ENCODE assay signal across 7 mouse cellular contexts in genomic region chr2:168117147-168117546, GRCm38 (mm10). TPM values are rescaled to one million over a fixed set of nuclear protein-coding genes. Genes with fewer than 3 reads are reported as not detected.
A peak's percentile ranks its signal among the peaks of the same experiment; 100 is the strongest.
DNase-seq lines count a peak whose midpoint lies in the region; ATAC-seq and TF ChIP-seq lines count a peak whose summit lies in the region.

No protein-coding gene starts in this region.

- WGBS in bone marrow, adult 2 months: under 1% methylated on average over 37 of the region's 37 CpGs
- under 1% methylated on average over 37 of the region's 37 CpGs for WGBS in embryonic facial prominence, embryonic 15.5 days
- WGBS in hindbrain, embryonic 10.5 days: under 1% methylated on average over 37 of the region's 37 CpGs

- H3K9me3 ChIP-seq in ES-Bruce4 (replicated peaks; ENCODE audit: control insufficient read depth, insufficient read depth, low read length, poor library complexity, severe bottlenecking): peaks cover 2% of the 10 kb centered on the region; the same call in 1 of the 2 replicates
- H3K9me3 ChIP-seq in embryonic facial prominence, embryonic 15.5 days (replicated peaks): no peaks in the 10 kb centered on the region
- H3K9me3 ChIP-seq in hindbrain, embryonic 10.5 days: no peaks in the 10 kb centered on the region

- TF ChIP-seq EP300 in ES-Bruce4 (IDR thresholded peaks at IDR 0.05; ENCODE audit: insufficient read depth, low read depth, low read length): 0 out of 2 replicates have a peak, but pooled peaks have one; percentile 15

- H3K4me1 ChIP-seq in ES-Bruce4 (ENCODE audit: control insufficient read depth, insufficient read depth, low read length): peaks cover 15% of the 10 kb centered on the region
- no peaks in the 10 kb centered on the region for H3K4me1 ChIP-seq in bone marrow, adult 2 months (ENCODE audit: control insufficient read depth, insufficient read depth, low read length)
- H3K4me1 ChIP-seq in embryonic facial prominence, embryonic 15.5 days: peaks cover 34% of the 10 kb centered on the region
- peaks cover 41% of the 10 kb centered on the region for H3K4me1 ChIP-seq in hindbrain, embryonic 10.5 days (replicated peaks)

- peak overlapping the region; percentile 94 for H3K4me3 ChIP-seq in ES-Bruce4 (ENCODE audit: low read depth, low read length)
- H3K4me3 ChIP-seq in bone marrow, adult 2 months (replicated peaks; ENCODE audit: control insufficient read depth, low read depth, low read length): peak overlapping the region; percentile 57
- peak overlapping the region; percentile 39 for H3K4me3 ChIP-seq in embryonic facial prominence, embryonic 15.5 days (replicated peaks)
- H3K4me3 ChIP-seq in hindbrain, embryonic 10.5 days: peak overlapping the region; percentile 56

- TF ChIP-seq POLR2A in ES-Bruce4 (IDR thresholded peaks at IDR 0.05; ENCODE audit: insufficient read depth, low read length): no peak
- TF ChIP-seq POLR2A in bone marrow, adult 2 months (IDR thresholded peaks at IDR 0.05; ENCODE audit: borderline replicate concordance, control insufficient read depth, low read depth, low read length): no peak

- no peak for ATAC-seq in embryonic facial prominence, embryonic 15.5 days (ENCODE audit: insufficient number of reproducible peaks, low FRiP score, low TSS enrichment, low read depth)

- DNase-seq in hindbrain, embryonic 10.5 days (ENCODE audit: low spot score): peak; percentile 83
- peak; percentile 64 to 71 for DNase-seq in left cerebral cortex, adult 18-20 months (ENCODE audit: low spot score in 2 of 2)
- DNase-seq in lung, postnatal 4 days: peak; percentile 74 to 75
- peak; percentile 75 for DNase-seq in right cerebral cortex, postnatal 25 days

- peak overlapping the region; percentile 65 for H3K4me2 ChIP-seq in embryonic facial prominence, embryonic 15.5 days (replicated peaks)

- no peaks in the 10 kb centered on the region for H3K36me3 ChIP-seq in ES-Bruce4 (ENCODE audit: control insufficient read depth, insufficient read depth, low read length, poor library complexity, severe bottlenecking)
- H3K36me3 ChIP-seq in embryonic facial prominence, embryonic 15.5 days: no peaks in the 10 kb centered on the region
- H3K36me3 ChIP-seq in hindbrain, embryonic 10.5 days: no peaks in the 10 kb centered on the region

- H3K9ac ChIP-seq in ES-Bruce4 (ENCODE audit: low read depth, poor library complexity, severe bottlenecking): peak overlapping the region; percentile 53
- peak overlapping the region; percentile 2; the same call in 1 of the 2 replicates for H3K9ac ChIP-seq in embryonic facial prominence, embryonic 15.5 days

- no peak overlapping the region for H3K27ac ChIP-seq in ES-Bruce4 (ENCODE audit: insufficient read depth, low read length)
- no peak overlapping the region for H3K27ac ChIP-seq in bone marrow, adult 2 months (ENCODE audit: control insufficient read depth, insufficient read depth, low read depth, low read length, poor library complexity)
- no peak overlapping the region for H3K27ac ChIP-seq in embryonic facial prominence, embryonic 15.5 days (replicated peaks)
- peak overlapping the region; percentile 80 for H3K27ac ChIP-seq in hindbrain, embryonic 10.5 days

- no peaks in the 10 kb centered on the region for H3K27me3 ChIP-seq in ES-Bruce4 (ENCODE audit: control insufficient read depth, insufficient read depth, low read length, poor library complexity, severe bottlenecking)
- no peaks in the 10 kb centered on the region for H3K27me3 ChIP-seq in embryonic facial prominence, embryonic 15.5 days
- H3K27me3 ChIP-seq in hindbrain, embryonic 10.5 days (ENCODE audit: insufficient read depth, poor library complexity, severe bottlenecking): peaks cover 20% of the 10 kb centered on the region

- TF ChIP-seq CTCF in ES-Bruce4 (IDR thresholded peaks at IDR 0.05; ENCODE audit: low read depth, low read length): peak; percentile 84
- TF ChIP-seq CTCF in bone marrow, adult 2 months (IDR thresholded peaks at IDR 0.05; ENCODE audit: control insufficient read depth, insufficient read depth, low read length): peak; percentile 69

RNA-seq across cellular contexts. Expression of gene Pard6b, which starts 36.3 kb away (rescaled TPM):
- 55.0 and 55.3 TPM in 2 replicates for polyA plus RNA-seq in ES-Bruce4 (2011; ENCODE audit: insufficient read depth, insufficient read length, low read depth, missing spikeins)
- polyA plus RNA-seq in bone marrow, adult 2 months (2011; ENCODE audit: insufficient read depth, insufficient read length, low replicate concordance, missing spikeins): 0.29 TPM in 1 of 2 replicates, not detected in the other
- polyA plus RNA-seq in embryonic facial prominence, embryonic 15.5 days (2015; fragmentation: Nextera tagmentation; extraction: Ambion mirVana): 3.6 and 4.1 TPM in 2 replicates
- polyA plus RNA-seq in hindbrain, embryonic 10.5 days (2016; fragmentation: Nextera tagmentation; extraction: Ambion mirVana): 6.2 and 8.1 TPM in 2 replicates
- total RNA-seq in left cerebral cortex, adult 18-20 months (2021): 1 to 10 TPM; 5.5 to 5.7 TPM

Comparison
In these comparisons a context has a peak if more than half of its experiments do, and no peak if none do; other contexts are left out.
1. H3K4me3 ChIP-seq: peak in every context shown above with its lines; median percentile 94 in ES-Bruce4; 57 in bone marrow, adult 2 months; 56 in hindbrain, embryonic 10.5 days; 39 in embryonic facial prominence, embryonic 15.5 days.